Mouse (Mus musculus) midbrain, embryonic 15.5 days (tissue): ENCODE data around the gene Ninj2. TPM values are rescaled to one million over a fixed set of nuclear protein-coding genes. Genes with fewer than 3 reads are reported as not detected.

Experiments used
- ATAC-seq: fragments of 200-750 bp; cut with Nextera tagmentation; replicated peaks from 2 replicates; pipeline ENCODE4 v1.8.0; 2017; ENCODE audit warnings: moderate TSS enrichment
- H3K27ac ChIP-seq: fragments of 300-500 bp; sonication (generic); 2 replicates; pipeline ENCODE4 v1.5.1; 2015; ENCODE audit warnings: mild to moderate bottlenecking, inconsistent platforms
- H3K27me3 ChIP-seq: fragments of 300-500 bp; sonication (generic); replicated peaks from 2 replicates; pipeline ENCODE4 v1.6.1; 2015; ENCODE audit warnings: inconsistent platforms
- H3K36me3 ChIP-seq: fragments of 300-500 bp; sonication (generic); replicated peaks from 2 replicates; pipeline ENCODE4 v1.6.1; 2015; ENCODE audit warnings: inconsistent platforms
- H3K4me1 ChIP-seq: fragments of 300-500 bp; sonication (generic); 2 replicates; pipeline ENCODE4 v1.6.1; 2015; ENCODE audit warnings: inconsistent platforms
- H3K4me2 ChIP-seq: fragments of 300-500 bp; sonication (generic); 2 replicates; pipeline ENCODE4 v1.6.1; 2015; ENCODE audit warnings: inconsistent platforms, mild to moderate bottlenecking, moderate library complexity
- H3K4me3 ChIP-seq: fragments of 300-500 bp; sonication (generic); 2 replicates; pipeline ENCODE4 v1.5.1; 2015; ENCODE audit warnings: mild to moderate bottlenecking, inconsistent platforms
- H3K9ac ChIP-seq: fragments of 300-500 bp; sonication (generic); 2 replicates; pipeline ENCODE4 v1.6.1; 2015; ENCODE audit warnings: mild to moderate bottlenecking, inconsistent platforms
- H3K9me3 ChIP-seq: fragments of 300-500 bp; sonication (generic); 2 replicates; pipeline ENCODE4 v1.6.1; 2016; ENCODE audit warnings: inconsistent platforms
- WGBS: fragments of 180-500 bp; shearing (Covaris S2); methylation state at CpG from one replicate; pipeline ENCODE4 v1.1.7; 2015; ENCODE audit warnings: mixed read lengths; 5-methylcytosine and 5-hydroxymethylcytosine counted together
- polyA plus RNA-seq: library from polyadenylated mRNA; unstranded; fragments of >200 nt; fragmentation: Nextera tagmentation; extraction: Ambion mirVana; gene quantifications from 2 replicates; pipeline ENCODE4 v1.2.1, GENCODE M21; 2015

Ninj2 gene
- polyA plus RNA-seq, 1 experiment from 2014 or later = not detected

GRCm38 (mm10) chr6:120232885-120233284 lies 139.7 kb downstream of the Ninj2 start:
- H3K27ac ChIP-seq = no peak overlapping the region
- no peak for ATAC-seq
- H3K4me2 ChIP-seq = no peak overlapping the region
- WGBS = 93% methylated on average over 6 of the region's 6 CpGs
- H3K9ac ChIP-seq = no peak overlapping the region
- no peaks in the 10 kb centered on the region for H3K4me1 ChIP-seq
- no peaks in the 10 kb centered on the region for H3K36me3 ChIP-seq
- no peaks in the 10 kb centered on the region for H3K27me3 ChIP-seq
- H3K4me3 ChIP-seq = no peak overlapping the region
- H3K9me3 ChIP-seq = no peaks in the 10 kb centered on the region

GRCm38 (mm10) chr6:120235874-120236273 lies 142.7 kb downstream of the Ninj2 start:
- Histone ChIP-seq H3K9me3 (no peaks in the 10 kb centered on the region), H3K27me3 (no peaks in the 10 kb centered on the region), H3K4me2 (no peak overlapping the region), H3K27ac (no peak overlapping the region), H3K4me1 (no peaks in the 10 kb centered on the region), H3K36me3 (no peaks in the 10 kb centered on the region), H3K9ac (no peak overlapping the region), H3K4me3 (no peak overlapping the region)
- WGBS = 82% methylated on average over 7 of the region's 7 CpGs
- ATAC-seq = no peak

- no peak for ATAC-seq
- H3K27me3 ChIP-seq = no peaks in the 10 kb centered on the region
- 80% methylated on average over 5 of the region's 5 CpGs for WGBS
- H3K4me1 ChIP-seq = no peaks in the 10 kb centered on the region
- no peak overlapping the region for H3K9ac ChIP-seq
- no peak overlapping the region for H3K4me2 ChIP-seq
- no peak overlapping the region for H3K4me3 ChIP-seq
- H3K36me3 ChIP-seq = no peaks in the 10 kb centered on the region
- no peaks in the 10 kb centered on the region for H3K9me3 ChIP-seq
- no peak overlapping the region for H3K27ac ChIP-seq
Observed at GRCm38 (mm10) chr6:120240461-120240860, 147.3 kb downstream of the Ninj2 start.

GRCm38 (mm10) chr6:120241453-120241852 lies 148.3 kb downstream of the Ninj2 start:
- 90% methylated on average over 12 of the region's 12 CpGs for WGBS
- Histone ChIP-seq H3K4me1 (no peaks in the 10 kb centered on the region), H3K27ac (no peak overlapping the region), H3K9ac (no peak overlapping the region), H3K4me2 (no peak overlapping the region), H3K4me3 (no peak overlapping the region), H3K9me3 (no peaks in the 10 kb centered on the region), H3K36me3 (no peaks in the 10 kb centered on the region), H3K27me3 (no peaks in the 10 kb centered on the region)
- ATAC-seq = no peak

- no peak overlapping the region for H3K9ac ChIP-seq
- H3K4me1 ChIP-seq = no peaks in the 10 kb centered on the region
- H3K36me3 ChIP-seq = no peaks in the 10 kb centered on the region
- no peak overlapping the region for H3K4me3 ChIP-seq
- H3K27me3 ChIP-seq = no peaks in the 10 kb centered on the region
- H3K4me2 ChIP-seq = no peak overlapping the region
- no peak for ATAC-seq
- WGBS = 90% methylated on average over 8 of the region's 8 CpGs
- no peaks in the 10 kb centered on the region for H3K9me3 ChIP-seq
- no peak overlapping the region for H3K27ac ChIP-seq
Observed at GRCm38 (mm10) chr6:120242530-120242929, 149.4 kb downstream of the Ninj2 start.

GRCm38 (mm10) chr6:120243250-120243649 lies 150.1 kb downstream of the Ninj2 start:
- WGBS = 84% methylated on average over 8 of the region's 8 CpGs
- Histone ChIP-seq H3K27ac (no peak overlapping the region), H3K27me3 (no peaks in the 10 kb centered on the region), H3K9ac (no peak overlapping the region), H3K36me3 (no peaks in the 10 kb centered on the region), H3K4me3 (no peak overlapping the region), H3K9me3 (no peaks in the 10 kb centered on the region), H3K4me2 (no peak overlapping the region), H3K4me1 (no peaks in the 10 kb centered on the region)
- no peak for ATAC-seq

GRCm38 (mm10) chr6:120246676-120247075 lies 153.5 kb downstream of the Ninj2 start:
- 85% methylated on average over 5 of the region's 5 CpGs for WGBS
- Histone ChIP-seq H3K4me2 (no peak overlapping the region), H3K4me3 (no peak overlapping the region), H3K9ac (no peak overlapping the region), H3K27me3 (no peaks in the 10 kb centered on the region), H3K27ac (no peak overlapping the region), H3K4me1 (no peaks in the 10 kb centered on the region), H3K9me3 (no peaks in the 10 kb centered on the region), H3K36me3 (no peaks in the 10 kb centered on the region)
- ATAC-seq = no peak

- ATAC-seq = no peak
- Histone ChIP-seq H3K4me1 (no peaks in the 10 kb centered on the region), H3K4me3 (no peak overlapping the region), H3K9ac (no peak overlapping the region), H3K27ac (no peak overlapping the region), H3K9me3 (no peaks in the 10 kb centered on the region), H3K4me2 (no peak overlapping the region), H3K36me3 (no peaks in the 10 kb centered on the region), H3K27me3 (no peaks in the 10 kb centered on the region)
- 76% methylated on average over 5 of the region's 5 CpGs for WGBS
Observed at GRCm38 (mm10) chr6:120249831-120250230, 156.7 kb downstream of the Ninj2 start.

Other genes starting within 250 kb of the Ninj2 start
- 56.6 and 58.9 TPM in 2 replicates for gene Erc1, start 245.2 kb upstream of the Ninj2 start, polyA plus RNA-seq
- gene Rad52, start 190.7 kb upstream of the Ninj2 start, polyA plus RNA-seq = 26.5 and 28.7 TPM in 2 replicates
- gene Wnk1, start 54.7 kb upstream of the Ninj2 start, polyA plus RNA-seq = 44.6 and 50.8 TPM in 2 replicates
- not detected in 2 replicates for gene D330020A13Rik, start 201.0 kb downstream of the Ninj2 start, polyA plus RNA-seq
- 0.11 and 0.22 TPM in 2 replicates for gene B4galnt3, start 201.2 kb downstream of the Ninj2 start, polyA plus RNA-seq